Mouse (Mus musculus) neural tube, embryonic 12.5 days (tissue): Measurements from ENCODE around the gene Ppib. TPM values are rescaled to one million over a fixed set of nuclear protein-coding genes. Genes with fewer than 3 reads are reported as not detected.

Source experiments
- ATAC-seq: fragments of 200-750 bp; cut with Nextera tagmentation; 2 replicates; pipeline ENCODE4 v1.8.0; 2017; ENCODE audit warnings: low read depth, mild to moderate bottlenecking, moderate TSS enrichment, moderate library complexity; ENCODE audit not compliant: low FRiP score
- H3K27ac ChIP-seq: fragments of 300-500 bp; sonication (generic); 2 replicates; pipeline ENCODE4 v1.5.1; 2016
- H3K27me3 ChIP-seq: fragments of 300-500 bp; sonication (generic); replicated peaks from 2 replicates; pipeline ENCODE4 v1.6.1; 2016; ENCODE audit warnings: mild to moderate bottlenecking
- H3K36me3 ChIP-seq: fragments of 300-500 bp; sonication (generic); 2 replicates; pipeline ENCODE4 v1.6.1; 2016; ENCODE audit warnings: mild to moderate bottlenecking
- H3K4me1 ChIP-seq: fragments of 300-500 bp; sonication (generic); 2 replicates; pipeline ENCODE4 v1.6.1; 2016
- H3K4me2 ChIP-seq: fragments of 300-500 bp; sonication (generic); replicated peaks from 2 replicates; pipeline ENCODE4 v1.6.1; 2016; ENCODE audit warnings: mild to moderate bottlenecking
- H3K4me3 ChIP-seq: fragments of 300-500 bp; sonication (generic); 2 replicates; pipeline ENCODE4 v1.5.1; 2016
- H3K9ac ChIP-seq: fragments of 300-500 bp; sonication (generic); 2 replicates; pipeline ENCODE4 v1.6.1; 2016; ENCODE audit warnings: mild to moderate bottlenecking
- H3K9me3 ChIP-seq: fragments of 300-500 bp; sonication (generic); 2 replicates; pipeline ENCODE4 v1.6.1; 2016; ENCODE audit warnings: mild to moderate bottlenecking
- WGBS: fragments of 180-500 bp; shearing (Covaris S2); methylation state at CpG from one replicate; pipeline ENCODE4 v1.1.7; 2016; 5-methylcytosine and 5-hydroxymethylcytosine counted together
- polyA plus RNA-seq: library from polyadenylated mRNA; unstranded; fragments of >200 nt; fragmentation: Nextera tagmentation; extraction: Ambion mirVana; gene quantifications from 2 replicates; pipeline ENCODE4 v1.2.1, GENCODE M21; 2016

Gene Ppib
- polyA plus RNA-seq, result 452 and 475 TPM in 2 replicates

DNA sequence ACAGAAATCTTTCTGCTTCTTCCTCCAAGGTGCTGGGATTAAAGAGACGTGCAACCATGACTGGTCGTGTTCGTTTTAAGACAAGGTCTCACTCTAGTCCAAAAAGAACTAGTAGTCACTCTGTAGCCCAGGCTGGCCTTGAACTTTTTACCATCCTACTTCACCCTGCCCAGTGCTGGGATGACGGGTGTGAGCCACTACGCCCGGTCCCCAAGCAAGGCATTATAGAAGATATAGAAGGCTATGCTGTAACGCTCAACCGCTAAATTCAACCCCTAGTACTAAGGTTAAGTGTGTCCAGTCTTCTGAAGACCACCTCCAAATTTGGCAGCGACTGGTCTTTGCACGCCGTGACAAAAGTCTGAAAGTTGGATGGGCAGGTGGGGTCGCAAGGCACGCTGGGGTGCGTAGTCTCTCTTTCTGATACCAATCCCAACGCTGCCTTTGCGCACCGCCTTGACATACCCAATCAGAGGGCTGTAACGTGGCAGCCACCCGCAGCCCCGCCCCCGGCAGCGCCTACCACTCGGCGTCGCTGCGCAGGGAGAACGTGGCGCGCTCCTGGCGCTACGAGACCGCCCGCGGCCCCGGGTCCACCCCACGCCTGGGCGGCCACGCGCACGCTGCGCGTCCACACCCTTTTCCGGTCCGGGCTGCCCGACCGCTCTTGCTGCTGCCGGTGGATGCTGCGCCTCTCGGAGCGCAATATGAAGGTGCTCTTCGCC, at the start of gene Ppib:
Gene Ppib (plus strand): TSS at position 640 of the 725 bp plus-strand sequence.
- WGBS, result 2% methylated on average over 50 of the region's 51 CpGs
- peaks cover 24% of the 10 kb centered on the region for H3K36me3 ChIP-seq
- H3K9me3 ChIP-seq, result no peaks in the 10 kb centered on the region
- no peaks in the 10 kb centered on the region for H3K27me3 ChIP-seq
- ATAC-seq, result peak; percentile 98
- H3K4me3 ChIP-seq, result peak within 1 kb of the TSS; percentile 79
- H3K4me1 ChIP-seq, result peaks cover 11% of the 10 kb centered on the region
- peak within 1 kb of the TSS; percentile 67 for H3K4me2 ChIP-seq
- peak within 1 kb of the TSS; percentile 64; the same call in 1 of the 2 replicates for H3K27ac ChIP-seq
- peak within 1 kb of the TSS; percentile 81 for H3K9ac ChIP-seq

- no peak for ATAC-seq
- H3K4me1 ChIP-seq, result no peaks in the 10 kb centered on the region
- H3K36me3 ChIP-seq, result peaks cover 11% of the 10 kb centered on the region
- H3K4me3 ChIP-seq, result no peak overlapping the region
- no peak overlapping the region for H3K4me2 ChIP-seq
- H3K27ac ChIP-seq, result no peak overlapping the region
- H3K27me3 ChIP-seq, result no peaks in the 10 kb centered on the region
- no peak overlapping the region for H3K9ac ChIP-seq
- H3K9me3 ChIP-seq, result no peaks in the 10 kb centered on the region
Observed at GRCm38 (mm10) chr9:66020601-66021000, 39.4 kb upstream of the Ppib start.

- no peaks in the 10 kb centered on the region for H3K4me1 ChIP-seq
- peaks cover 30% of the 10 kb centered on the region; the same call in 1 of the 2 replicates for H3K36me3 ChIP-seq
- no peak overlapping the region for H3K27ac ChIP-seq
- no peak overlapping the region for H3K4me2 ChIP-seq
- no peaks in the 10 kb centered on the region for H3K9me3 ChIP-seq
- 93% methylated on average over 4 of the region's 4 CpGs for WGBS
- no peak overlapping the region for H3K4me3 ChIP-seq
- H3K9ac ChIP-seq, result no peak overlapping the region
- no peaks in the 10 kb centered on the region for H3K27me3 ChIP-seq
- no peak for ATAC-seq
Observed at GRCm38 (mm10) chr9:66038082-66038481, 21.9 kb upstream of the Ppib start.

- Histone ChIP-seq H3K4me1 (no peaks in the 10 kb centered on the region), H3K27me3 (no peaks in the 10 kb centered on the region), H3K4me2 (no peak overlapping the region), H3K36me3 (peaks cover 30% of the 10 kb centered on the region; the same call in 1 of the 2 replicates), H3K27ac (no peak overlapping the region), H3K4me3 (no peak overlapping the region), H3K9me3 (no peaks in the 10 kb centered on the region), H3K9ac (no peak overlapping the region)
- no peak for ATAC-seq
- 92% methylated on average over 4 of the region's 4 CpGs for WGBS
Observed at GRCm38 (mm10) chr9:66038581-66038980, 21.4 kb upstream of the Ppib start.

GRCm38 (mm10) chr9:66039290-66039689, 20.7 kb upstream of the Ppib start:
- H3K4me1 ChIP-seq, result no peaks in the 10 kb centered on the region
- H3K27ac ChIP-seq, result no peak overlapping the region
- H3K9me3 ChIP-seq, result no peaks in the 10 kb centered on the region
- no peak overlapping the region for H3K4me2 ChIP-seq
- H3K4me3 ChIP-seq, result no peak overlapping the region
- H3K9ac ChIP-seq, result no peak overlapping the region
- H3K36me3 ChIP-seq, result peaks cover 25% of the 10 kb centered on the region; the same call in 1 of the 2 replicates
- WGBS, result 87% methylated on average over 4 of the region's 4 CpGs
- H3K27me3 ChIP-seq, result no peaks in the 10 kb centered on the region
- ATAC-seq, result no peak

GRCm38 (mm10) chr9:66040801-66041200, 19.2 kb upstream of the Ppib start:
- Histone ChIP-seq H3K27me3 (no peaks in the 10 kb centered on the region), H3K9me3 (no peaks in the 10 kb centered on the region), H3K4me3 (no peak overlapping the region), H3K27ac (no peak overlapping the region), H3K9ac (no peak overlapping the region), H3K4me2 (no peak overlapping the region), H3K4me1 (no peaks in the 10 kb centered on the region), H3K36me3 (peaks cover 25% of the 10 kb centered on the region; the same call in 1 of the 2 replicates)
- WGBS, result 91% methylated on average over 3 of the region's 3 CpGs
- no peak for ATAC-seq

DNA sequence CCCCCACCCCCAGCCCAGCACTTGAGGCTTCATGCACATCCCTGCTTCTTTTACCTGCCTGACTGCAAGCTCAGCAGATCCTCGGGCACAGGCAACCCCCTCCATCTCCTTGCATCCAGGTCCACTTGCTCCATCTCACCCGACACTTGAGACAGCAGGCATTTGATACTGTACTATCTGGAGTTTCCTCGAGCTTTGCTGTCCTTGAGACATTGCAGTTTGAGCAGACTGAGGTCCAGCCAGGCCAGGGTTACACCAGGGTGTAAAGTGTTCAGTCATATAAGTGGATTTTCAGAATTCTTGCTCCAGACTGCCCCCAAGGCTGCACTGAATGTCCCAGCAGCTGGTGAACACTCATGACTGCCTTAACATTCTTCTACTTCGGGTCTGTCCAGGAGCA, 17.7 kb upstream of the Ppib start:
- Histone ChIP-seq H3K4me3 (no peak overlapping the region), H3K4me1 (no peaks in the 10 kb centered on the region), H3K27ac (no peak overlapping the region), H3K4me2 (no peak overlapping the region), H3K9ac (no peak overlapping the region), H3K27me3 (no peaks in the 10 kb centered on the region), H3K9me3 (no peaks in the 10 kb centered on the region), H3K36me3 (peaks cover 25% of the 10 kb centered on the region; the same call in 1 of the 2 replicates)
- 88% methylated on average over 4 of the region's 4 CpGs for WGBS
- no peak for ATAC-seq

DNA sequence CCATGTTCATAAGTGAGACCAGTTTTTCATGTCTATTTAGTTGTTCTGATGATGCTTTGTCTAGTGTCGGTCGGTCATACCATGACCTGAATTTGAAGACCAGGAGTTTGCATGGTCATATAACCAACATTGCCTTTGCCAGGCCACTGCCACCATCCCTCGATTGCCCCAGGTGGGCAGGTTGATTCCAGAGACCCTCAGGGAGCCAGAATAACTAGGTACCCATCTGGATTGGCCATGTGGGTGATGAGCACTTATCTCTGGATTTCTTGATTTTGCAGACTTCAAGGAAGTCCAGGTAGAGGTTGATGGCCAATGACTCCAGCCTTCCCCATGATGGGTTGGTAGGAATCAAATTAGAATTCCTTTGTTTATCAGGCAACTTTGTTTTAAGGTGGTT, 16.8 kb upstream of the Ppib start:
- H3K4me3 ChIP-seq, result no peak overlapping the region
- no peak overlapping the region for H3K27ac ChIP-seq
- peaks cover 22% of the 10 kb centered on the region; the same call in 1 of the 2 replicates for H3K36me3 ChIP-seq
- H3K9me3 ChIP-seq, result no peaks in the 10 kb centered on the region
- WGBS, result 96% methylated on average over 3 of the region's 3 CpGs
- H3K4me2 ChIP-seq, result no peak overlapping the region
- no peaks in the 10 kb centered on the region for H3K27me3 ChIP-seq
- ATAC-seq, result no peak
- H3K4me1 ChIP-seq, result no peaks in the 10 kb centered on the region
- no peak overlapping the region for H3K9ac ChIP-seq

DNA sequence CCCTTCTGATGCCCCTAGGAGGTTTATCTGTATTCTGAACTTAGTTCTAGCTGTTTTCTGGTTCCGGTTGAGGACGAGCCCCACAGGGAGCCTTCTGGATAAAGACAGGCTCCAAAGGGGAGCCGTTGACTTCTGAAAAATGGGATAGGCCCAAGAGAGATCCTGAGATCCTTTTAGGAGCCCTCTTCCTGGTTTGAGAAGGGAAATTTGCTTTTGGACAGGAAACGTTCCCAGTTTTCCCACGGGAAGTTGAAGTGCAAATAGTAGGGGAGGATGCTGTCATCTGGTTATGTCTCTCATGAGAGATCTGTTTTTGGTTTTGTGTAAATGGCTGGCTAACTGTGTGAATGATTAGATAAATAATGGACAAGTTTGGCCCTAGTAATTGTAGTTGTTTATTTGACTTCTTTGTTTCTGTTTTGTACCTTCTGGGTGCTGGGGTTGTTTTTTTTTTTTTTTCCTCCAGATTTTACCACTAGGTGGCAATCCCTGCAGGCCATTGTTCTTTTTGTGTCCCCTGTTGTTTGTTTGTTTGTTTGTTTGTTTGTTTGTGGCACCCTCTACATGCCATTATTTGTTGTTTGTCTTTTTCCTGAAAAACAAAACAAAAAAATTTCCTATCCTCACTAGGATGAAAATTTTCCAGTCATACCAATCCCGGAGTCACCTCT, 10.0 kb upstream of the Ppib start:
- no peak for ATAC-seq
- Histone ChIP-seq H3K9ac (no peak overlapping the region), H3K4me1 (no peaks in the 10 kb centered on the region; the same call in 1 of the 2 replicates), H3K27ac (no peak overlapping the region), H3K4me3 (no peak overlapping the region), H3K27me3 (no peaks in the 10 kb centered on the region), H3K36me3 (no peaks in the 10 kb centered on the region), H3K9me3 (no peaks in the 10 kb centered on the region), H3K4me2 (no peak overlapping the region)
- WGBS, result 68% methylated on average over 6 of the region's 6 CpGs

DNA sequence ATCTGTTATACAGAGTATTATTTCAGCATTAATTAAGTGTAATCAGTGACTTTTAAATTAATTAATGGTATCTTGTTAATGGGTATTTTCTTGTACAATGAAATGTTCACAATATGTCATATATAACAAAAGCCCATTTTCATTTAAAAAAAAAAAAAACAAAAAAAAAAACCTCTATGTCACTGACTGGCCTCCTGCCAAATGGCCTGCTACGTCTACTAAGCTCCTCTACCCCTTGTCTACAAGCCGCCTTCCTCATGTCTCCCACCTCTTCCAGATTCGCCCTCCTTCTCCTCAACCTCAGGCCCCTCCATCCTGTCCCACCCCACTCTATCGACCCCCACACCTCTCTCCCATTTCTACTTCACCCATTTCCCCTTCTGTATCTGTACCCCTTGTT, 8.5 kb upstream of the Ppib start:
- Histone ChIP-seq H3K9me3 (no peaks in the 10 kb centered on the region), H3K9ac (no peak overlapping the region), H3K36me3 (no peaks in the 10 kb centered on the region), H3K27ac (no peak overlapping the region), H3K4me2 (no peak overlapping the region), H3K4me3 (no peak overlapping the region), H3K27me3 (no peaks in the 10 kb centered on the region), H3K4me1 (no peaks in the 10 kb centered on the region; the same call in 1 of the 2 replicates)
- 73% methylated on average over 4 of the region's 4 CpGs for WGBS
- ATAC-seq, result no peak

DNA sequence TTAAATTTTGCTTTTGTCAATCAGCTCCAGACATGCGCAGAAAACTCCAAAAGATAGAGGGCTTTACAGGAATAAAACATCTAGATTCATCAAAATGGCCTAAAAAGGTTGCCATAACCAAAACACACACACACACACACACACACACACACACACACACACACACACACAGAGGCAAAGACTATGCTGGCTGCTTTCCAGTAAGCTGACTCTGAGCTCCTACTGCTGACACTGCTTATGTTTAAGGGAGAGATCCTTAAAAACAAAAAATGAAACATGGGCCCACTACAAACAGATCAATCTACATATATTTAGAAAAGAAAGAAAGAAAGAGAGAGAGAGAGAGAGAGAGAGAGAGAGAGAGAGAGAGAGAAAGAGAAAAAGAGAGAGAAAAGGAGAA, 7.3 kb upstream of the Ppib start:
- Histone ChIP-seq H3K9me3 (no peaks in the 10 kb centered on the region), H3K36me3 (no peaks in the 10 kb centered on the region), H3K4me1 (no peaks in the 10 kb centered on the region; the same call in 1 of the 2 replicates), H3K4me3 (no peak overlapping the region), H3K27me3 (no peaks in the 10 kb centered on the region), H3K4me2 (no peak overlapping the region), H3K27ac (no peak overlapping the region), H3K9ac (no peak overlapping the region)
- 93% methylated on average over 1 of the region's 1 CpGs for WGBS
- no peak for ATAC-seq

GRCm38 (mm10) chr9:66053620-66054019, 6.4 kb upstream of the Ppib start:
- H3K4me2 ChIP-seq, result no peak overlapping the region
- no peaks in the 10 kb centered on the region; the same call in 1 of the 2 replicates for H3K4me1 ChIP-seq
- H3K9ac ChIP-seq, result no peak overlapping the region
- ATAC-seq, result no peak
- H3K36me3 ChIP-seq, result no peaks in the 10 kb centered on the region
- WGBS, result 47% methylated on average over 1 of the region's 1 CpGs
- H3K4me3 ChIP-seq, result no peak overlapping the region
- H3K9me3 ChIP-seq, result no peaks in the 10 kb centered on the region
- no peak overlapping the region for H3K27ac ChIP-seq
- no peaks in the 10 kb centered on the region for H3K27me3 ChIP-seq
